Mouse (Mus musculus) thymus, postnatal 14 days (tissue): ENCODE measurements around the gene Il20rb.

Experiments used
- DNase-seq: peaks from one replicate; pipeline ENCODE4 v3.0.0; 2021

Il20rb gene

GRCm38 (mm10) chr9:100486431-100486830 lies at the start of gene Il20rb:
Gene Il20rb, minus strand, starts transcription at chr9:100486788.
- DNase-seq: no peak

- no peak for DNase-seq
These were observed 49.2 kb upstream of the Il20rb start for GRCm38 (mm10) chr9:100535618-100536262.

DNA sequence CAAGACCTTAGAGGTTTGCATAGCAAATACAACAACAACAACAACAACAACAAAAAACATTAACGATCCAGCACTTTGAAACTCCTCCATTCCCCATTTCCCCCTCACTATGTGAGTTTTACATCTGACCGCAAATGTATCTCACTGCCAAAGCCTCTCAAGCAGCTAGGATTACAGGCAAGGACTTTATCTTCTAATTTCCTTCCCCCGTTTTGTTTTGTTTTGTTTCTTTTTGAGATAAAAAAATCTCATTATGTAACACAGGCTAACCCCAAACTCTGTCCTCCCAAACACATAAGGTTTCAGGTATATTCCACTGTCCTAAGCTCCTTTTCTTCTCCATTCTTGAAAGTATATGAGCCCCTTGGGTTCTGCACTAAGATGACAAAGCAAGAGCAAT lies 48.1 kb upstream of the Il20rb start:
- no peak for DNase-seq

GRCm38 (mm10) chr9:100532847-100533505 lies 46.4 kb upstream of the Il20rb start:
- no peak for DNase-seq

GRCm38 (mm10) chr9:100531296-100531695 lies 44.7 kb upstream of the Il20rb start:
- no peak for DNase-seq

- no peak for DNase-seq
These were observed 38.6 kb upstream of the Il20rb start for GRCm38 (mm10) chr9:100525225-100525624.

DNA sequence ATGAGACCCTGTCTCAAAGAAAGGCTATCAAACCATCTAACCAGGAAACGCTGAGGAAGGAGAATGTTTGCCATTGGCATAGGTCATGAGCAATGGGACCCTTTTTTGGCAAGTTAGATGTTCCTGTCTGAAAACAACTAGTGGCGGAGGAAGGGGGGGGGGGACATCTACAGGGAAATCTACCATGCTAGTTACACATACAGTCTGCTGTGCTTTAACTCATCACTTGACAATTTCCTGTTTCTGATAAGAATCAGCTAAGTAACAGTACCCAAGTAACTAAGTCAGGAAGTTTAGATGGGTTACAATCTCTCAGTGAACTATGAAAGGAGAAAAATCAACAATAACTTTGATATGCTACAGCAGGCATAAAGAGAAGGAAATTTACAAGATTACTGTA lies 35.4 kb upstream of the Il20rb start:
- DNase-seq: no peak

DNA sequence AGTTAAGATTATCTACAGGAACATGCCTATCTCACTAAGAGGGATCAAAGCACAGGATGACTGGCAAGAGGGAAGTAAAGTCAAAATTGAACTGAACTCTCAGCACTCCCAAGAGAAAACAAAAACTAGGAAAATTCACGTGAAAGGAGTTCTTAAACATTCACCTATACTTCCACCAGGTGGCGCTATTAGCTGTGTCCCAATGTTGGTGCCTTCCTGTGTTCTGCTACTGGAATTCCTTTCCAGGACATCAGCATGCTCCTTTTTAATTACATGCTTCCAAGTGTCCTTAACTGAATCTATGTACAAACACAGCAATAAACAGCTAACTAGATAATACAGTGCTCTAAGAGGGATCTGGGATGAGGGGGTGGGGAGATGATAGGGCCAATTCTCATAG lies 34.0 kb upstream of the Il20rb start:
- peak; percentile 49 for DNase-seq

- peak; percentile 15 for DNase-seq
These were observed 33.4 kb upstream of the Il20rb start for GRCm38 (mm10) chr9:100520012-100520411.

GRCm38 (mm10) chr9:100507581-100507980 lies 21.0 kb upstream of the Il20rb start:
- no peak for DNase-seq

- DNase-seq: no peak
These were observed 20.1 kb upstream of the Il20rb start for GRCm38 (mm10) chr9:100506652-100507051.

GRCm38 (mm10) chr9:100505498-100505897 lies 18.9 kb upstream of the Il20rb start:
- no peak for DNase-seq

DNA sequence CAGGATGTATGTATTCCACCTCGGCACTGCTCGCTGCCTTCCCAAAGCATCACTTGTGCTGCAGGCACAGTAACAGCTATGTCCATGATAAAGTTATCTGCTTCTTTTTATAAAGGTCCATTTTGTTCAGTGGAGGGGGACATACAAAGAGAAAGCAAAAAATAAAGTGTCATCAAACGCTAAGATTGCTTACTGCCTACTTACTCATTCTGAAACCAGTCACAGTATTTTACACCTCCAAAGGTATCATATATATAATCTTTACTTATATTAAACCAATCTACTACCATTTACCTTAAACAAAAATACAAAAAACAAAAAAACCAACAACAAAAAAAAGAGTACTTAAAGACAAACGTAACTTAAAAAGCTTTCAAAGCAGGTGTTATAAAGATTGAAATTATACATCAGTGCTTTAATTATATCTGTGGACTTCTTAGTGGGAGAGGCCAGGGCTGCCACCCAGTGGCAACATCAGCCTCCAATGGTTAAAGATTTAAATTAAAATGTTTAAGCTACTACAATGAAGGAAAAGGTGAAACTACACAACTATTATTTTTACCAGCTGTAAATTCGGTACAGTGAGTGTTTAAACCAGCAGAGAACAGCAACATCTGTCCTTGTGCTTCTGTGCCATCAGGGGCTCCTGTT lies 7.1 kb upstream of the Il20rb start:
- DNase-seq: peak; percentile 44

DNA sequence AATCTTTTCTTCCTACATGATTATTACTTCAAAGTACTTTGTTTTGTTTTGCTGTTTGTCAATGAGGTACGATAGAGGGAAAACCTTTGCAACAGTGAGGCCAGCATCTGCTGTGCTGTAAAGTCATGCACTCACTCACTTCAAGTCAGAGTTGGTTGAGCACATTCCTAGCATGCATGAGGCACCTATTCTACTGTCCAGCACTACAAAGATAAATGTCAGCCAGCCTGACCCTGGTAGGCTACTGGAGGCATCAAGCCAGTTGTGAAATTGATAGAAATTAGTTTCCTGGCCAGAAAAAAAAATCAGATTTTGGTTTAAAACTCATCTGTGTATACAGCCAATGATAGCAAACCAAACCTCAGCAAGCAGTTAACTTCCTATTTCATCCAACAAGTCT lies 4.8 kb upstream of the Il20rb start:
- DNase-seq: no peak

DNA sequence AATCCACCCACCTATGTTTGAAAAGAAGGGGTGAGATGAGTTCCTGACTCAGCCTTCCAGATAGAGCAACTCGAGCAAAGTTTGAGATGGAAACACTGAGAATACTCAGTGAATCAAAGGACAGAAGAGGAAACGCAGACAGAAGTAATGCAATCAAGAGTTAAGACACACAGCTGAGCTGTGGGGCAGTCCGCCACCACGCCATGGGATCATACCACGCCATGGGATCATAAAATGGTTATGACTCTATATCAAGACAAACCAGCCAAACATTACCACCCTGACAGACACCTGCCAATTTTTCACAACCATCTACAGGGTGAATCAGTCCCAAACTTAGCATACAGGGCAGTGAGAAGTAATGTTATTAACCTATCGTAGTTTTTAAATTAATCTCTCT lies 2.4 kb upstream of the Il20rb start:
- DNase-seq: no peak

GRCm38 (mm10) chr9:100488056-100488713 lies 1.6 kb upstream of the Il20rb start:
- DNase-seq: no peak

DNA sequence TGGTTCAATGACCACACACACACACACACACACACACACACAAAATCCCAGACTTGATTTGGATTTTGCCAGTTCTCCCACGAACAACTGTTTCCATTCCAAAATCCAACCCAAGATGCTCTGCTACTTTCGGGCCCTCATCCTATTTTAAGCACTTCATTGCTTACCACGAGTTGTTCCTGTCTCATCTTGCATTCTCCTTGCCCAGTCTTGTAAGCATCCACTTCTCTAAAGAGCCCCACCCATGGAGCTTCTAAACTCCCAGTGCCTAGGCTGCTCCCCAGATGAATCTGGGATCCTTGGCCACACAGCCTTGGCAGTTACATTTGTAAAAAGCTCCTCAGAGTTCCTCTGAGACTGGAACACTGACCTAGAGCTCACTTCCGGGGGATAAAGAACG lies 3.3 kb downstream of the Il20rb start:
- DNase-seq: no peak

- no peak for DNase-seq
These were observed 5.0 kb downstream of the Il20rb start for GRCm38 (mm10) chr9:100481626-100482025.

GRCm38 (mm10) chr9:100474056-100474455 lies 12.5 kb downstream of the Il20rb start:
- DNase-seq: no peak

GRCm38 (mm10) chr9:100473361-100473760 lies 13.2 kb downstream of the Il20rb start:
- no peak for DNase-seq

DNA sequence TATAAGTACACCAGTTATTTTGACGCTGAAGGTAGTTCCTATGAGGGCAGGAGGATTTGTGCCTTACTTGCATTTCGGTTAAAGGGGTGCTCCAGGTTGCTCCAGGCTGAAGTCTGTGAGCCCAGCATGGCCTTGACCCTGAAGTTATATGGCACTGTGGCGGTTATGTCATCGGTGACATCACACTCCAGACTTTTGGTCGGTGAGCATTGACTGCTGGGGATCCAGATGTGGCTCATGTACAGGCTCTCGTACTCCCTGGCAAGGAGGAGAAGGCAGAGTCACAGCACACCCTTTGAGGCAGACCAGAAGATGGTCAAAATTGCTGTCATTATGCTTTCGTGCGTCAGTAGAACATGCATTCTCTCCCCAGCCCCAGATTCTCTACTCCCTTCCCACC lies 13.7 kb downstream of the Il20rb start:
- no peak for DNase-seq

DNA sequence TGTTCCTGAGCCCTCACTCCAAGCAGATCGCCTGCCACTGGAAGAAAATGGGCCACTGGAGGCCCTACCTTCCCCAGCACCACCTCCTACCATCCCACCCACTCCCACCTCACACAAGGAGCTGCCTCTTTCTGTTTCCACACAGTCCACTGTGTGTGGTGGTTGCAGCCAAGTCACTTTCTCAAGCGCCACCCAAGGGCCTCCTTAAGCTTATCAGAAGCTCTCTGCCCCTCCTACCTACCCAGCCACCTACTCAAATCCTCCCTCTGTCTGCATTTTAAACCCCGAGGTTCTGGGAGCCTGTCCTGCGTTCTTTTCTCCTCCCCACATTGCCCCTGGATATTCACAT lies 15.0 kb downstream of the Il20rb start:
- no peak for DNase-seq

DNA sequence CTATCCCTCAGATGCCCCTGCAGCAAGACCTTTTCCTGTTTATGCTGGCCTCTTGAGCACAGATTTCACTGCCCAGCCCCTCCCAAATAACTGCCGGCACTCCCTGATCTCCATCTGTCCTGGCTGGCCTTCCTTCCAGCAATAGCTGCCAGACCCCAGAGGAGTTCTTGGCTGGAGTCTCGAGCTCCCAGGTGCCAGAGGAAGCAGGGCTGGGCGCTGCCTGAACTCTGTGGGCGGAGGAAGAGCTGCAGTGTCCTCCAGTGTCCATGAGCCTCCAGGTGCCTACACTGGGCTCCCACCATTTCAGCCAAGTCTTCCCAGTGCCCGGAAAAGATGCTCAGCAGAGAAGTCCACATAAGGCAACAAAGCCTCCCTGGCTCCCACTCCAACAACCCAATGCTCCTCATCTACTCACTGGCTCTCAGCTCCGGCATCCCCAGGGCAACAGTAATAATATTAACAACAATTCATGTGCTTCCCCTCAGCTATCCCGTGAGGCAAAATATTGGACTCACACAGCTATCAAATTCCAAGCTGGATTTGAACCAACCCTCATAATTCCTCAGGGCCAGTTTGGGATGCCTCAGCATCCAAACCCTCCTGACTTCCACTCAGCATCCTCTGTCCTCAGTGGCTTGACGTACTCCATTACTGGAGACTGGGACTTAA lies 15.5 kb downstream of the Il20rb start:
- DNase-seq: no peak
